Mouse (Mus musculus) adrenal gland, adult (tissue): ENCODE measurements around the gene Cldn18.

Source experiments
- DNase-seq, 2 experiments: peaks; one replicate each; pipeline ENCODE4 v3.0.0; 2022 to 2023; ENCODE audit warnings: low spot score in 1 of 2; ENCODE audit not compliant: inconsistent age in 2 of 2

The Cldn18 gene

DNA sequence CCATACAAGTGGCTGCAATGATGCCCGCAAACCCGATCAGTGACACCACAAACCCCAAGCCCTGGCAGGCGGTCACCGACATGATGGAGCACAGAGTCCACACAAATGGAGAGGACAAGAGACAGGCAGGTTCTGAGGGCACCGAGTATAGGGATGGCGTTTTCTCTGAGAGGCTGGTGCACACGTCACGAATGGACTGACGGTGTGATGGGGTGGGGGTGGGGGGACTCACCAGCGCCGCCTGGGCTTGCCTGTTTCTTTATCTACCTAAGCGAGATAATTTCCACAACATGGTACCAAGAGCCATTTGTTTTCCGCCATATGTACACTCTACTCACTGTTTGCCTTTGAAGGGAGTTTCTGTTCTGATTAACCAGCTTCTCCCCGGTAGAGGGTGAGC is at the start of gene Cldn18:
Cldn18 (minus strand) TSS at position 134 of the 400 bp plus-strand sequence.
- no peak for DNase-seq

DNA sequence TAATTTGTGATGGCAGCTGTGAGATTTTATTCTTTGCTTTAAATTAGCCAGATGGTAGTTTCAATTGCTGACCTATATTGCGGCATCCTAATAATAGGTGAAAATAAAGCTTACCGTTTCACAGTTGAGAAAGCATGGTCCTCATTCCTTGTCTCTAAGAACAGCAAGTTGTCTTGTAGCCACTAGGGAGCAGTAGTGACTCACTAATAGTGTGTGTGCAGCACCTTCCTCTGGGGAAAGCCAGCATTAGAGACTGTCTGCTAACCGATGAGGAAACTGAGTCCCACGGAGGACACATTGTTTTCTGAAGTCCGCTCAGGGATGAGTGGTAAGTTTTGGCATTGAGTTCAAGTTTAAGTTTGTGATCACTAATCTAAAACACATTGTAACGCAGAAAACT is 46.5 kb upstream of the Cldn18 start:
- DNase-seq, result peak in 1 of 2 experiments; percentile 52

DNA sequence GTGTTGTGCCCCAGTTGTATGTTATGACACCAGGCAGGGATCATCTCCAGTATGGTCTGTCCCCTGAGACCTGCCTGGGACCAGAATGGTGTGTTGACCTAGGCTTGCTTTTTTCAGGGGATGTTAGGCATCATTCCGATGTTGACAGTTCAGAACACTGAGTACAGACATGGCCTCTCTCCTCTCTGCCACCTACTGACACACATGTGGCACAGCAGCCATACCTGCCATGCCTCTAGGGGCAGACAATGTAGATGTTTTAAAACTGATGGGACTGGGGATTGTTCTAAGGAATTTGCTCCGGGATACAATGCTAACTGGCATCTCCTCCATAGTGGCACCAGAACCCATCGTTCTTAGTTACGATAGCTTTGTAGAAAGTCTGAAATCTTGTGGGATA is 33.2 kb upstream of the Cldn18 start:
- DNase-seq, result no peak

DNA sequence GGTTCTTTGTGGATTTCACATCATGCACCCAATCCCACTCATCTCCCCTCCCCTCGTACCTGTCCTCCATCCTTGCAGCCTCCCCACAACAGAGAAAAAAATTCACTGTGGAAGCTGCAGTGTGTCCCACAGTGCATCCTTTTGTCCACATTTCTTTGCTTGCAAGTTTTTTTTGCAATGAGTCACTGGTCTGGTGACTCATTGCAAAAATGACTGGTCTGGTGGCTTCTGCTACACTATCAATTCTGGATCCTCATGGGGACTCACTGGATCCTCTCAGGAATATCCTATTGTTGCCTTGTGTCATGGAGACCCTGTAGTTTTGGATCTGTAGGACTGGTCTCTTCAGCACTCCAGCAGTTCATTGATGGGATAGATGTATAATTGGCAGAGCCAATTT is 31.2 kb upstream of the Cldn18 start:
- DNase-seq, result no peak

DNA sequence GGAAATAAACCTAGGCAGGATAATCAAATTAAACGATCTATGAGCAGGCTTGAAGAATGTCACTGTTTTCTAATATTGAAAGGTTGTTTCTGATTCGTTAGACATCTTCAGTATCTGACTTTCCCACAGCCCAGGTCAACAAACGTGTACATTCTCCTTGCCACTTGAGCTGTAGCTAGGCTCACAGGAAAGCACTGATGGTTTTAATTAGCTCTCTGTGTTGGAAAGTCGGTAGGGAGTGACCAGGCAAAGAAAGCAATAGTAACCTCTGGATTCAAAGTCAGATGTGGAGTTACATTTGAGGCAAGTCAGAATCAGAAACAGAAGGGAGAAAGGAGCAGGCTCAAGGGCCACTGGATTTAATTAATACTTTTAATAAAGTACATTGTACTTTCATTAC is 30.7 kb upstream of the Cldn18 start:
- no peak for DNase-seq

DNA sequence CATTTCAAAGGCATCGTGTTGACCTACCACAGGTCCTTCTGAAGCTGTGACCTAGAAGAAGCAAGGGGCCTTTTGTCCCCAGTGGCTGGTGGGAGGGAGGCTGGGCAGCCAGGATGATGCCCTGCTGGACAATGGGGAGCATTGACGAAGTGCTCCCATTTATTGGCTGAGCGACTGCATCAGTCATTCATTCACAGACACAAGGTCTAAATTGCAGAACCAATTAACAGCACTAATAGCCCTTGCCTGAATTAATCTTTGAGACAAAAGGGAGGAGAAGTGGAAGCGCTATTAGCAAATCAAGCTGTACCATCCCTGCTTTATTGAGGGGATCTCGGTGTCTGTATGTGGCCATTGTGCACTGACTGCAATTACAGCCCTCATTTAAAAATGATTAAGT is 27.5 kb upstream of the Cldn18 start:
- DNase-seq, result no peak

DNA sequence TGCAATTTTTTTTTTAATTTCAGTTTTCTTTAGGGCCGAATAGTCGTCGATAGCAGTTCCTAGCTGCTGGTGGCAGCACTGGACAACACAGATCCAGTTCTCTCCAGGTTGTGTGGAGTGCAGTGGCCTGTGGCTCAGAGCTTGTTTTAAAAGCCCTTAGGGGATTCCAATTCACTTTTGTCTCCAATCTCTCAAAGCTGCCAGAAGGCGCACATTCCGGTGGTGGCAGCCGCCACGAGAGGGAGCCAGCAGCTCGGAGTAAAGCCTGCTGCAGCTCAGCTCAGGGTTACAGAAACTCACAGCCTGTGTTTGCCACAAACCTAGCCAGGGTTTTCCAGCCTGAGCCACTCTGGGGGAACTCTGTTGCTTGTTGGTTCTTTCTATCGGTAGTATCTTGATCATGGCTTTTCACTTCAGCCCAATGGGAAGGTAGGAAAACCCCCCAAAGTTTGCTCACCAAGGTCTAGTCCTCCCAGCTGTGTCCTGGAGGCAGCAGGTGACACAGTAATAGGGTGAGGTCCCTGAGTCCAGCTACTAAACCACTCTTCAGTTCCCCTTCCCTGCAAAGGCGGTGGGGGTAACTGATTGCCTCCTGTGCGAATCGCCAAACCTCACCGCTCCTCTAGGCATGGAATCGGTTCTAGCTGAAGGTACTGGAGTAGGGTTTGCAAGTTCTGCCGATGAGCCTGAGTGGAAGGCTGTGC is 13.0 kb upstream of the Cldn18 start:
- DNase-seq, result peak; percentile 22 to 72

DNA sequence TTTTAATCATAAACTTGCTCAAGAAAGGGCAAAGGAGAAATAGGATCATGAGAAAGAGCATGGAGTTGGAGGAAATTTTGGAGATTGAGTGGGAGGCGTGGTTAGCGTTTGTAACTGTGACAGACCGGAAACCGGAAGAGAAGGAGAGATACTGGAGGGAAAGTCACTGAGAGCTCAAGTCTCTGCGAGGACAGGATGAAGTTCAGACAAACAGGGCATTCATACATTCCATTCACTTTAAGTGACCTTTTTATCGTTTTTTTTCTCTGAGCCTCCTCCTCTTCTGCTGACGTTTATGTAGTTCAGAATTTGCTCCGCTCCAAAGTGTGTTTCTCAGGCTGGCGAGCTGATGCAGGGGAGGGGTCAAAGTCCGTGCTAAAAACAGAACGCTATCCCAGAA is 10.8 kb upstream of the Cldn18 start:
- no peak for DNase-seq

DNA sequence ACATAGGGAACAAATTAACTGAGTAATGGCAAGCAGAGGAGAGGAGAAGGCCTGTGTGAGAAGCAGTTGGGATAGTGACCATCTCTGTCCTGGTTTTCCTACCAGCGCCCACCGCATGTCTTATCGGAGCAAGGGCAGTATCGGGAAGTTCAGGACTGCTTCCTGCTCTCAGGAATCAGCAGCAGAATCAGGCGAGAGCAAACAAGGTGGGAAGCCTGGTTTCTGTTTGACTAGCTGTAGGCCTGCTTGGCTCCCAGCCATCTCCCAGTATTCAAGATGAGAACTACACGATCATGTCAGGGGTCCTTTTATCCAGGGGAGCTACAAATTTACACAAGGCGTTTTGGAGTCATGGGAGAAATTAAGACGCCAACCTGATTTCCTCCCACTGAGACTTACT is 8.2 kb upstream of the Cldn18 start:
- no peak for DNase-seq

DNA sequence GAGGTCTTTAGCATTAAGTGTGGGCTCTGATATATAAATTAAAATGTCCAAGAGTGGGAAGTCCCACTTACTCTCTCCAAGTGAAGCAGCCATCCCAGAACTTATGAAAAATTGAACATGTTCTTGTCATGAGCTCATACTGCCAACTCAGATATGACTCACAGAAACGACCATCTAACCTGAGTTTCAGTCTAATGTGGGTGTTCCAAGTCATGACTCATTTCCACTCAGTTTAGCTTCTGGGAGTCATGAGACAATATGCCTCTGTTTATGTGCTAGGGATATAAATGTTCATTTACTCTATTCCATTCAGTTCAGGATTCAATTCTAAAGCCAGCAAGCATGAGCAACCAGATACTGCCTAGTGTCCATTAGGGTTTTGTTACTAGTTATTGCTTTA is 2.9 kb upstream of the Cldn18 start:
- peak in 1 of 2 experiments; percentile 46 for DNase-seq

DNA sequence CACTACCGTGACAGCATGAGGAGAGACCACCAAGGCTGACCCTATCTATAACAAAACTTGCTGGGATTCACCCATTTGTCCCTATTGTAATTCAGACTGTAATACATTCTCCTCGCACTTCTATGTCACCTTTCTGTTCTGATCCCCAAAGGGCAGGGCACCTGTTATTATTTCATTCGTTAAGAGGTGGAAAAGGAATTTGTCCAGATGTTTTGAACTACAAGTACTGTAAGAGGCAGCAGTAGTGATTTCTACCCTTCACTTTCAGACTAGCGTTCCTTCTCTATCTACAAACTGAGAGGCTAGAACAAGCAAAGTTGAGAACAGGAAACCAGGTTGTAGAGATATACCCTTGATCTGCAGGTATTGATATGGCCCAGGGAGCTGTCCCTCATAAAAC is 6.8 kb downstream of the Cldn18 start:
- no peak for DNase-seq

DNA sequence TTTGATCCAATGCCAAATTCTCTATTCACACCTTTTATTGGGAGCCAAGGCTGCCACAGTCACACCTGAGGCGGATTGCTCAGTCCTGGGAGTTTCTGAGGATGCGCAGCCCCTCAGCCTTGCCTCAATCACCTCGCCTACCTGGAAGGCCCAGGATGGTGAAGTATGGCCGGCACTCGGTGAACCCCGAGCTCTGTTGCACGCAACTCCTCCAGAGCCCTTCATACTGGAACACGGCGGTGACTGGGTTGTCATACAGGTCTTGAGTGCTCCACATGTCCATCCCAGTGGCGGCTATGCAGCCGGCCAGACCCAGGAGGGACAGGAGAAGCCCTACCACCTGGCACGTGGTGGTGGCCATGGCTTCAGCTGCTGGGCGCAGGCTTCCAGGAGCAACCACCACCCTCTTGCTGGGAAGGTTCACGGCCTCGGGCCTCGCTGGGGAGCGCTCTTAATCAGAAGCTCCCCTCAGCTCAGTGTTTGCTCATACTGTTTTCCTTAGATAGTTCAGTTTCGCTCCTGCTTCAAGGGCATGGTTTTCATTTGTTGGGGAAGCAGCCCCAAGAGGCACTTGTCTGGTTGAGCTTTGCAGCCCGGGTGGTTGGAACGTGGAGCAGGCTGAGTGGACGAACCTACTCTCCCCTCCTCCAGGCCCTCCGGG is 7.3 kb downstream of the Cldn18 start:
- DNase-seq, result no peak

DNA sequence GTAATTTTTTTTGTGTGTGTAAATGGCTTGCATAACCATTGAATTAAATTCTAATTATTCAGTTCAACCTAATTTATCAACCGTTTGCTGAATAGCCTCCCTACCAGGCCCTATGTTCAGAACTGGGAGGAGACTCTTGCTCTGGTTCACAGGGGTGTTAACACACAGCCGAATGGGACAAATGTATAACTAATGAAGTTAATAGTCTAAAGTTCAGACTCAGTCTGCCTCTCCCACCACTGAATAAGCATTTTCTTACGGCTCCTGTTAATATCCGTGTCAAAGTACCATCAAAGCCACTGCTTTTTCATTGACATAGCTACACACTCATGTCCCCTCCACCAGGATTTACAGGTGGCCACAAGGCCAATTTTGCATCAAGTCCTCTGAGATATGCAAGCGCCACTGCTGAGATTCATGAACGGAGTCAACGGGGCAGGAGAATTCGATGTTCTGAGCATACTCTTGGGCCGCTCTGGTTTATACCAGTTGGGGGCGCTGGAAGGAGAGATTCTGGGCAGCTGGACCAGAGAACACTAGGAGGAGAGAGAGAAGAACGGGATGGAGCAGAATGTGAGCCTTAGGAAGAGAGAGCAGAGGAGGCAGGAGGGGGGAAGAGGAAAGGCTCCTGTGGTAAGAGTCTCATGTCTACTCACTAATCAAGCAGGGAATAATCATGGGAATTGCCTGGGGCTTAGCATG is 9.5 kb downstream of the Cldn18 start:
- no peak for DNase-seq

DNA sequence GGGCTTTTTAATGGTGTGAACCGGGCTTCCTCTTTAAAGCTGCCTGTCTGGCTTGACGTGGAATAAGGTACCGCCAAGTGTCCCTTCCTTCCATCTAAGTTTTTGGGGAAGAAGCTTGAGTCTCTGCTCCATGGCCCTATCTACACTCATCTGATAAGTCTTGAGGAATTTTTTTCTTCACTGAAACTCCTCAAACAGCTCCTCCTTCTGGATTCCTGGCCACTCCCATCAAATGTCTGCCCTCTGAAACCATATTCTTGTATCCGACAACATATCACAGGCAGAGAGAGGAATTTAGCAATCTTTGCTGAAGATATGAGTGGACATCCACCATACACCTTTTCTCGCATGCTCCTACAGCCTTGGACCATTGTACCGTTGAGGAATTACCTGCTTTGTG is 10.8 kb downstream of the Cldn18 start:
- no peak for DNase-seq

DNA sequence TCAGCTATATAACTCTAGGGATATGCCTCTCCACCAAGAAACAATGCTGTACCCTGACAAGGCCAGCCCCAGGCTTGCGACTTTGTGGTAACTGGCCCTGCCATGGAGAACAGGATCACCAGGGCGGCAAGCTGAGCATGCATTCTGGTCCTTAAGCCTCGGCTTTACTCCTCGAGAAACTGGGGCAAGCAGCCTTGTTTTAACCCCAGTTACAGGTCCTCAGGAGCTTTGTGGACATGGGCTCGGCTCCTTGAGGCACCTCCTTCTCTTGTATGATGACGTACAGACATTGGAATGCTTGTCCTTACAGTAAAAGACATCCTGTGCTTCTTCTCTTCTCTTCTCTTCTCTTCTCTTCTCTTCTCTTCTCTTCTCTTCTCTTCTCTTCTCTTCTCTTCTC is 13.4 kb downstream of the Cldn18 start:
- DNase-seq, result no peak

DNA sequence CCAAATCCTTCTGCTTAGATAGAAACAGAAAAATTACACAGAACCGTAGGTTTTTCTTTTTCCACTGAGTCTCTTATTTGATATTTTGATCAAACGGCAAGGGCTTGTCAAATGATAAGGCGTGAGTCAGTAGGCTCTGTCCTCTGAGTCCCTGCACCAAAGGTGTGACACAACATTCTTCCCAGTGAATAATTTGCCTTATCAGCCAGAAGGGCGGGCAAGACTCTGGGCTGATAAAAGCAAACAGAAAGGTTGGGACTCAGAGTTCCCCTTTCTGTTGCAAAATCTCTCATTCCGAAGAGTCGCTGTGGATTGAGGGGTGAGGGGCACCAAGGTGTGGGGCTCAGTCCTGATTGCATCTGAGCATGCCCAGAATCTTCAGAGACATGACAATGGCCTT is 14.9 kb downstream of the Cldn18 start:
- no peak for DNase-seq

DNA sequence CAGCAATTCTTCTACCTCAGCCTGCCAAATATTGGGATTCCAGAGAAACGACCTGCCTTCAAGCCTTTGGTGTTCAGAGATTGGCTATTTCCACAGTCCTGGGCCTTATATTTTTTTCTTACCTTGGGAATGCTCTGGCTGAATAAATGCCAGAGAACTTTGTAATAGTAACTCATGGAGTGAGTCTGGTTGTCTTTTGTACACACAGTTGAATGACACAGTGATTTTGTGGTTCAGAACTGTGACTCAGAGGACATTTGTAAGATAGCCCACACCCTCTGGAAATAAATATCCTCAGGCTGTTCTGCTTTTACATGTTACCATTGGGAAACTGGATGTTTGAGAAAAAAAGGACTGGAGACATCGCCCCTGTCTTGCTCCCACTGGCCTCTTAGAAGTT is 15.9 kb downstream of the Cldn18 start:
- DNase-seq, result no peak

DNA sequence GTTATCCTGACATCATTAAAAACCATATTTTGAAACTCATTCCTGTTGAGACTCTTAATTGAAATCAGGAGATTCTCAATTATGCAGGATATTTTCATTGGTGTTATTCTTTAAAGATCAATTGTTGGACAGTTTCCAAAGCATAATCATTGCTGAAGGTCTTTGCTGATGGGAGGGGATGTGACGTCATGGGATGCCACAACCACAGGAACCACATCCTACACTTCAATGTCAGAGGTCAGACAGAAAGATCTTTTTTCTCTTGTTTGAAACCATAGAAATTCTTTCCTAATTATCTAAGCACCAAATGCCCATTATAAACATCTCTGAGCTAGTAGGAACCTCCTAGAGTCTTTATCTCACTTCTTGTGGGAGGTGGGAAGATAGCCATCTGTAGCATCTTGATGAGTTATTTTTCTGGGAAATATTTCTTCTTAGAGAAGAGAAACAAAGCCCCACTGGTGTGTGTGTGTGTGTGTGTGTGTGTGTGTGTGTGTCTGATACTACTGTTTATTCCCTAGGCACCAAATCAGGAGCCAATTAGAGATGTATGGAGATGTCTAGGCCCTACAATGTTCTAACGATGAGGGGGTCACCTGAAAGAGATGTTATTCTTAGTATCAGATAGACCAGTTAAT is 17.2 kb downstream of the Cldn18 start:
- DNase-seq, result no peak

DNA sequence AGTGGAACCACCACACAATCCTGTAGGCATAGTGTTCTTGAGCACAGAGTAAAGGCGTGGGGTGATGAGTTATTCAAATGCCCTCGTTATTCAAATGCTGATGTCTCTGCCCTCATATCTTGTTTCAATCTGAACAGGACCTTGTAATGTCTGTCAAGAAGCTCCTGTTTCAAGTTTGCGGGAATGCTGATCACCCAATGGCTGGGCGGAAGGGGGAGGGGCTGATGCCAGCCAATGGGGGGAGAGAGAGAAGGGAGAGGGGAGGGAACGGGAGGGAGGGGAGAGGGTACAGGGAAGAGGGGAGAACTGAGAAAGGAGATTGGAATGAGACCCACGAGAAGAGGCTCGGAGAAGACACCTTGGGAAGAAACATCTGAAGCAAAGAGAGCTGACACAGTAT is 22.1 kb downstream of the Cldn18 start:
- DNase-seq, result no peak

DNA sequence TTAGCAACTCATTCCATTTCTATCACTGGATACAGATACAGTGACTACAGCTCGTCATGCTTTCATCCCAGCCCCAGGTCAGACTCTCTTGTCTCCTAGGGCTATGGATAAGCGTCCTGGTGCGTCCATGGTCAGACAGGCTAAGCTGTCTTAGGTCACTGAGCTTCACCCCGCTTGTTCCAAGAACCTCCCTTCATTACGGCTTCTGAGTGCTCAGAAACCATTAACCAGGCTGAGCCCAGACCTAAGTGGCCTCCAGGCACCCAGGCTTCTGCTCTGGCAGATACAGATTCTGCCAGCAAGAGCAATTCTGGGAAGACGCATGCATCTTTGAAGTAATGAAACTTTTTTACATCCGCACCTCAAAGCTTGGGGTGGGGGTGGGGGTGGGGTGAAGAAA is 26.7 kb downstream of the Cldn18 start:
- DNase-seq, result no peak

DNA sequence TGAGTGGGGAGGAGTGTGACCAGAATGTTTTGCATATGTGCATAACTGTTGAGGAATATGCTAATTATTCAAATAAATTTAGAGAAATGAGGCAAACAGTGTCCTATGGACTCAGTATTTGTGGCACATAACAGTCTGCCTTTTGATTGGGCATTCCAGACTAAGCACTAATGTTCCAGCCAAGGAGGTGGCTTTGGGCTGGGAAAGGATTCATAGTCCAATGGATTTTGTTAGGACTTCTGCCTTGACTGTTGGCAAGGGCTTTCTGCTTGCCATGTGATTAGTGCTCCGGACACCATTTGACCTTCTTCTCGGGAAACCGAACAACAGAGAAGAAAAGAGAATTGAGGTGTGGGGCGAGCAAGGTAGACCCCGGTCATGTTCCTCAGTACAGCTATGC is 27.3 kb downstream of the Cldn18 start:
- DNase-seq, result no peak
